Mouse (Mus musculus): ENCODE results near the gene Scn1a.

- TF ChIP-seq GATA1 (IDR thresholded peaks at IDR 0.05; ENCODE audit: borderline replicate concordance, low read length) (no peak), FLI1 (IDR thresholded peaks at IDR 0.05; ENCODE audit: low read length) (no peak)
Measured at GRCm38 (mm10) chr2:66439764-66440471, 722 bp downstream of the Scn1a start.
